Mouse (Mus musculus) embryonic fibroblast, embryonic 13.5 days (primary cell): Measurements from ENCODE around the gene BC005537.

ENCODE experiments used
- CTCF ChIP-seq: IDR thresholded peaks from 2 replicates; pipeline ENCODE4 v1.5.1; 2011; ENCODE audit warnings: mild to moderate bottlenecking, control low read depth, low read length, moderate library complexity, borderline replicate concordance; ENCODE audit not compliant: insufficient read depth
- POLR2A ChIP-seq: IDR thresholded peaks from 2 replicates; pipeline ENCODE4 v1.6.1; 2011; ENCODE audit warnings: low read depth, mild to moderate bottlenecking, control low read depth, low read length, moderate library complexity

- no peak for TF ChIP-seq CTCF
- no peak for TF ChIP-seq POLR2A
These were observed 43.8 kb downstream of the BC005537 start, which contains the start of gene D130043K22Rik for GRCm38 (mm10) chr13:24844983-24845955.
